Mouse (Mus musculus) heart, adult 2 months (tissue): ENCODE measurements around the gene Rnps1.

Experiments used
- CTCF ChIP-seq: fragments of 200-600 bp; IDR thresholded peaks from 2 replicates; pipeline ENCODE4 v1.8.1; 2022; ENCODE audit warnings: antibody characterized with exemption, mild to moderate bottlenecking, moderate library complexity
- POLR2A ChIP-seq: fragments of 200-500 bp; IDR thresholded peaks from 2 replicates; pipeline ENCODE4 v1.6.1; 2011; ENCODE audit warnings: mild to moderate bottlenecking, low read depth, low read length, control low read depth; ENCODE audit not compliant: insufficient read depth

DNA sequence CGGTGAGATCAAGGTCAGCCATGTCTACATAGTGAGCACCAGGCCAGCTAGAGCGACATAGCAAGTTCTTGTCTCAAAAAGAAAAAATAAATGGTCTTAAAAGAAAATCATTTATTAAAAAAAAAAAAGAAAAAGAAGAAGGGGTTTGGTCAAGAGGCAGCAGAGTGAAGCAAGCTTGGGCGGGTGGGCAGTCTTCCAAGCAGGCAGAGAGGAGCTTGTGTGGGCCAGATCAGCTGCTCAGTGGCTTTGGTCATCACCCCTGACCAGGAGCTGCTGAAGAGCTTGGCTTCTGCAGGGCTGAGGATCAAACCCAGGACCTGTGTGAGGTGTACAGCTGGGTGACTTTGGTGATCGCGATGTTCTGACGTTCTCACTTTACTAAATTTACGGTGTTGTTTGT lies 19.9 kb upstream of the Rnps1 start:
- TF ChIP-seq CTCF = no peak
- TF ChIP-seq POLR2A = no peak
